Mouse (Mus musculus) right cerebral cortex, postnatal 14 days (tissue): ENCODE data around the gene Akr1c14.
"Not testable (repeated sequence)": the region's sequence is repeated elsewhere in the genome, so short reads cannot be mapped to it uniquely, and the experiment has no call there.

Experiments
- DNase-seq: peaks from one replicate; pipeline ENCODE4 v3.0.0; 2022

Akr1c14 gene

DNA sequence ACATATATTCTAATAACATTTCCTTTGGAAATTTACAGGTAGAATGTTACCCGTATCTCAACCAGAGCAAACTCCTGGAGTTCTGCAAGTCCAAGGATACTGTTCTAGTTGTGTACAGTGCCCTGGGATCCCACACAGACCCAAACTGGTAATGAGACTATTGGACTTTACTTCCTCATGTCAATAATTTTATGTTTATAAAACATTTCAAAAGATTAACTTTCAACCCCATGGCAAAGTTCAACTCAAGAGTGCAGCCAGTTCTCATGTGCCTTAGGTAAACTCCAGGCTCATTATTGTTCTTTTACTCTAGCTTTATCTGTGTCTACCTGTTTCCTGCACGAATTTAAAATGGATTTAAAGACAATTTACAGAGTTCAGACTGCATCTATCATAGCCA lies at the start of gene Akr1c14:
Gene Akr1c14 (plus strand): TSS at position 293 of the 400 bp plus-strand sequence.
- no peak for DNase-seq

DNA sequence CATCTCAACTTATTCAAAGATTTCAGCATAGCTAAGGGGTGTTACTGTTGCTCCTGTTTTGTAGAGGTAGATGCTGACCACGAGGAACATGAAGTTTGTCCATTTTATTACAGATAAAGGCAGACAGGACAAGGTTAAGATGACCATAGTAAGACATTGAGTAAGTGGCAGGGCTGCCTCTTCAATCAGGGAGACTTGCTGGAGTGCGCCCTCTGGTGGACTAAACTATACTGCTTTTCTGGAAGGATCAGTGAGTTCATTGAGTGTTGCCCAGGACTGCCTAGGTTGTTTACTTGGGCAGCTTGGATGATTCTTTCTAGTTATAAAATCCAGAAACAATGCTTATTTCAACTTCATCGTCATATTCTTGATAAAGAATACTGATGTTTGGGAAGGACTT lies 47.1 kb upstream of the Akr1c14 start:
- DNase-seq, result peak; percentile 75

DNA sequence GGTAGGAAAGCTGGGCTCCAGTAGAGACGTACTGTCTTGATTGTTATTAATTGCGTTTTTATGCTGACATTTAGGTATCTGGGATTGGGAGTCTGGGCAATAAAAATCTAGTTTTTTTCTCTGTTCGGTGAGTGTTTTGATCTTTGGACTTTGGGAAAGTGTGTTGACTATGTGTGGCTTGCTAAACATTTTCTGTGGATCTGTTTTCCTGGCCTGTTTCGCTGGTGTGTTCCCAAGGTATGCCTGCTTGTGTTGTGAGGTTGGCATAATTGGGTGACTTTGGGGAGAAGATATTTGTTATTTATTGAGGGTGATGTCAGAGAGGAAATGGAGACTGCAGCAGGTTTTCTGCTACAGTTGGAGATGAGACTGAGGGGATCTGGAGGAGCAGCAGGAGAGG lies 38.0 kb upstream of the Akr1c14 start:
- no peak for DNase-seq

DNA sequence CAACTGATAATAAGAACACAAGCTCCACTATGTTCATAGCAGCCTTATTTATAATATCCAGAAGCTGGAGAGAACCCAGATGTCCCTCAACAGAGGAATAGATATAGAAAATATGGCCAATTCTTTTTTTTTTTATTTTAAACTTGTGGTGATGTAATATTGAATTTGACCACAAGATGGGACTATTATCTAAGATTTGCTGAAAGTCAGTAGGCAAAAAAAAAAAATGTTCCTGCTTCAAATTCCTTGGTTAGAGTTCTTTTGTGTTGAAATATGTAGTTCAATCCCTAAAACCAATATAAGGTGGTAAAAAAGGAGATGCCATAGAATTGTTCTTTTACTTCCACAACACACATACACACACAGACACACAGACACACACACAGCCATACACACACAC lies 35.0 kb upstream of the Akr1c14 start:
- DNase-seq, result no peak

DNA sequence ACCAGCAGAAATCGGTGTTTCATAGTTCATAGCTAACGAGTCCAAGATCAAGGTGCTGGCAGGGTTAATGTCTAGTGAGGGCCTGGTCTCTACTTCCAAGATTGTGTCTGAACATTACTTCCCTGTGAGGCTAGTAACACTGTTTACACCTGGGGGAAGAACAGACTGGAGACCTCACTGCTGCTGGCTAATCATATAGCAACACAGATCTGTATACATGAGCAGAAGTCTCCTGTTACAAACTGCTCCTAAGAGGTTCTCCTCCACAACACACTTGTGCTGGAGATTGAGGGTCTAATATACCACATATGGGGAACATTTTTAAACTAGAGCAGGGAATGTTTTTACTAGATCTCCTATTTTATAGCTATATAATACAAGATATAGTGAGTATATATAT lies 18.9 kb upstream of the Akr1c14 start:
- no peak for DNase-seq

DNA sequence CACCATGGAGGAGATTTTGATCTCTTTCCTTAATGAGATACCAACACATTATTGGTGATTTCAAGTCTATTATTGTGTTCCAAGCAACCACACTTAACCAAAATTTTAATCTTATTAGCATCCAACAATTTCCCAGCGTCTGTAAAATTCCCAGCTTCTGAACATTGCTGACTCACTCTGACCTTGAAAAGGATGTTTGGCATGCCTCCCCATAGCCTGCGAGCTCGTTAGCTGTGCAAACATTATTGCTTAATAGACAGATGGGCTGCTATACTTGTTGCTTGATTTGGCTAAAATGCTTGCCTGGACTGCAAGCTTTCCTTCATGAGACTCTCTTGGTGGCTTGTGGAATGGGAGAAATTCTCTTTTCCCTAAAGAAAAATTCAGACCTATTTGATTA lies 16.3 kb upstream of the Akr1c14 start:
- DNase-seq, result no peak

DNA sequence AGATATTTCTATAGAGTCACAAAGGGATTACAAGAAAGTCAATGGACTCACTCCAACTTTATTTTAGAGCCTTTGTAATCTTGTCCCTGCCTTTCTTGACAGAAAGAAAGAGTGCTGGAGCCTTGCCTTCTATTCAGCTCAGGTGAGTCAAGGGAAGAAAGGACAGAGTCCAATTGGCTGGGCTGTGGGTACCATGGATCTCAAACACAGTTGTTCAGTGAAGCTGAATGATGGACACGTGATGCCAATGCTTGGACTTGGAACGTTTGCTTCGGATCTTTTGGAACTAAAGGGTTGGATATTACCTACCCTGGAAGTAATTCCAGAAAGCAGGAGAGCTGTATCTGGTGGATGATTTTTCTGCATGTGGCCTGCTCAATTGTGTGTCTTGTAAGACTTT lies 13.8 kb upstream of the Akr1c14 start:
- DNase-seq, result no peak

DNA sequence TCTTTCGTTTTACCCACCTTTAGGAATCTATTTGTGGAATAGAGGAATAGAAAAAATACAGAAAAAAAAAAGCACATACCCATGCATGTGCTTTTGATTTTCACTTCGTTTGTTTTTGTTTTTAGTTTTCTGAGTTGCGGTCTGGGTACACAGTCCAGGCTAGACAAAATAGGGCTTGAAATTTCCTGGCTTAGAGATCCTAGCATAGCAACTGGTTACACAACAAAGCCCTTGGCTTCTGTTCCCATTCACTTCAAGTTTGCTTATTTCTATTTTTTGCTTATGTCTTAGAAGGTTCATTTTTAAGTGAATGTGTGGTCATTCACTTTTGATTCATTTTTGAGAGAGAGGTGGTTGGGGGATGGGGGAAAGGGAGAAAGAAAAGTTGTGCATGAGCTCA lies 2.7 kb upstream of the Akr1c14 start:
- no peak for DNase-seq

DNA sequence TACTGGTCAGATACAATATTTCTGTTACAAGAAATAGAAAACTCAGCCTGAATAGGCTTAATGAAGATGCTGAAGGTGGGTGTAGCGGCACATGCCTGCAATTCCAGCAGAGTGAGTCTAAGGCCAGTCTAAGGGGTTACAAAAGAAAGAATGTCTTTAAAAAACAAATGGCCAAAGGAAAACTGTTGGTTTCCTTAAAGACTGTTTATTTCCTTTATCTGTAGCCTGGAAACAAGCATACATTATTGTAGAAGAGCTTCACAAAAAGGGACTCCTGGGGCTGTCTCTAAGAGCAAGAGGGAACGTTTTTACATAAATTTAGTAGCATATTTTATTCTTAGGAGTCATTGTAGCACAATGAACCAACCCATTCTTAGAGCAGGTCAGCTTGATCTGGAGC lies 2.0 kb upstream of the Akr1c14 start:
- no peak for DNase-seq

DNA sequence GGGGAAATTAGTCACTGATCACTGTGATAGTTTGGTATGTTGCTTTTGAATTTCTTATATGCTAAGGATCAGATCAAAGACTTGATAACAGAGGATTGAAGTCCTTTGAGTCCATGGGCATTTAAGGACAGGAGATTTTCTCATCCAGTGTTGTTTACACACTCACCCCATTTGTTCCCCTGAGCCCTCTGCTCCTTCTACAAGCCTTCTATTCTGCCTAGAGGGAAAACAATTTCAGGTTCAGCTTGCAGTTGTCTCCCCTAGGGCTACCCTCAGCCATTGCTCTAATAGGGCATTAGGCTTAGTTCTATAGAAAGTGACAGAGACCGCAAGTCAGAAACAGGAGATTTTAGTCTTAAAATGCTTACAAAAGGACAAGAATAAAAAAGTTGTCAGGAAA lies 585 bp upstream of the Akr1c14 start:
- DNase-seq, result no peak

DNA sequence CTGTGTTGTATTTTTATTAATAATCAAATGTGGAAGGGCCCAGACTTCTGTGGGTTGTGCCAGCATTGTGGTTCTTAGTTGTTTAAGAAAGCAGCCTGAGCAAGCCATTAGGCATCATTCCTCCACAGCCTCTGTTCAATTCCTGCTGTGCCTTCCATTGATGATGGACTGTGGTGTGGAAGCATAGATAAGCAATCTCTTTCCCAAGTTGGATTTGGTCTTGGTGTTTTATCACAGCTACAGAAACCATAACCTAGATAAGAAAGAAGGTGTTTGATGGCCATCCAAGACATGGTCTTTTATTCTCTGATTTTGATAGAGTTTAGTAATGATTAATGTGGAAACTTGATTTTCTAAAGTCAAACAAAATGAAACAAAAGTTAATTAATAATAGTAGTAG lies 844 bp downstream of the Akr1c14 start:
- DNase-seq, result no peak

DNA sequence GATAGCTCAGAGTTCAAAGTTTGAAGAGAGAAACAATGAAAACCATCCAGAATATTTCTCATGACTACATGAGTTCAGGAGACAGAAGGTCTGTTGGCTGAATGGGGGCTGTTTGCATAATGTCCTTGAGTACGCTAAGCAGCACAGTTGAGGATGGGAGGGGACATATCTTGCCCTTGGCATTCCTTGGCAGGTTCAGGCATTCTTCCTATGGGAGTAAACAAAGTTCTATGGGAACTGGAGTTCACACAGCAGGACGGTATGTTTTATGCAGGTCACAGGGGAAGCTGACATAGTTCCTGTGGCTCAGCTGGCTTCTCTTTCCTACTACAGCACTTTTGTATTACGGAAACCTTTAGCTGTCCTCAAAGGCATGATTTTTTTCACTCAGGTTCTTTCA lies 6.6 kb downstream of the Akr1c14 start:
- no peak for DNase-seq

DNA sequence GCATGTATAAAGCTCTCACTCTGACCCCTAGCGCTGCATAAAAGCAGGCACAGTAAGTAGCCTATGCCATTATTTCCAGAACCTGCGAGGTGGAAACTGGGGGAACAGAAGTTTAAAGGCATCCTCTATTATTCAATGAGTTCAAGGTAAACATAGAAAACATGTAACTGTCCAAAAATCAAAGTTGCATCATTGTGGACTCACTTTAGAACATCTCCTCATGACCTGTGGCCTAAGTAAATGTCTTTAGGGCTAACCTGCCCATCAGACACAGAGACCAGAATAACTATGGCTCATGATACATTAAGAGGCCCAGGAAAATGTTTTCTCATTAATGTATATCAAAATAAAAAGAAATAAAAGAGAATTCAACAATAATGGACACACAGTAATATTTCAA lies 7.4 kb downstream of the Akr1c14 start:
- no peak for DNase-seq

DNA sequence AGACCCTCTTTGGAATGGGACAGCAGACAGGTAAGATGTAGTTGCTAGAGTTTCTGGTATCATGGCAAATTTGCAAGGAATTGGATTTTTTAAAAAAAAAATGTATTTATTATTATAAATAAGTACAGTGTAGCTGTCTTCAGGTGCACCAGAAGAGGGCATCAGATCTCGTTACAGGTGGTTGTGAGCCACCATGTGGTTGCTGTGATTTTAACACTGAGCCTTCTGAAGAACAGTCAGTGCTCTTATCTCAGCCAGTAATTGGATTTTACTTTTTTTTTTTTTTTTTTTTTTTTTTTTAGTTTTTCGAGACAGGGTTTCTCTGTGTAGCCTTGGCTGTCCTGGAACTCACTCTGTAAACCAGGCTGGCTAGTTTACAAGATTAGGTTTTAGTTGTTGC lies 9.4 kb downstream of the Akr1c14 start:
- not testable (repeated sequence) for DNase-seq

DNA sequence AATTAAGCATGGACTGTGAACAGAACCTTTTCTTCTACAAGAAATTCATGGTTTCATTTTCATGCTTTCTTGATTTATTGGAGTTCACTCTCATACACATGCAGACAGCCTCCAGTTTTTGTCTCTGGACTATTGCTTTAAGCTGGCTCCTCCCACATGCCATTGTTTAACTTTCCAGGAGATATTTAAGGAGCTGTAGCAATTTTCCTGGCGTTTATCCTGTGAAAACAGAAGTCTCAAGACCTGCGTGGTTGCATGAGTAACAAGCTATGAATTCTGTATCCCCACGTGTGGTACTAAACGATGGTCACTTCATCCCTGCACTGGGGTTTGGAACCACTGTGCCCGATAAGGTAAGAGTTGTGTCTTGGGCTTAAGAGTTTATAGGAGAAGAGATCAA lies 10.6 kb downstream of the Akr1c14 start:
- no peak for DNase-seq

DNA sequence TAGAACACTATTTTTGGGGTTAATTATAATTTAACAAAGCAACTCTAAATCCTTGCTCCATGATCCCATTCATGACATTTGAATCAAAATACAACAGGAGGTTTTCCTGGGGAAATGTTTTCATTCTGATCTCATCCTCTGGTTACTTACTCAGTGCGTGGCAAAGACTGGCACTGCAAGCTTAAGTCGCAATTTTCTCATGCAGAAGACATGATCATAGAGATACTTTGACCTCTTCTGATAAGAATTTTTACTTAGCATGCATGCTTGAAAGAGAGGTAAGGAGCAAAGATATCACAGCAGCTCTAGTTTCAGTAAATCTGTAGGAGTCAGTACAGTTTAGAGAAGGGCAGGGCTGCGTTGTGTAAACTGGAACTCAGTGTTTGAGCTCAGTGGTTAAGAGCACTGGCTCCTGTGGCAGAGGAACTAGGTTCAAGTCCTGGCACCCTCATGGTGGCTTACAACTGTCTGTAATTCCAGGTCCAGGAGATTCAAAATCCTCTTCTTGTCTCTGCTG lies 11.5 kb downstream of the Akr1c14 start:
- DNase-seq, result no peak

DNA sequence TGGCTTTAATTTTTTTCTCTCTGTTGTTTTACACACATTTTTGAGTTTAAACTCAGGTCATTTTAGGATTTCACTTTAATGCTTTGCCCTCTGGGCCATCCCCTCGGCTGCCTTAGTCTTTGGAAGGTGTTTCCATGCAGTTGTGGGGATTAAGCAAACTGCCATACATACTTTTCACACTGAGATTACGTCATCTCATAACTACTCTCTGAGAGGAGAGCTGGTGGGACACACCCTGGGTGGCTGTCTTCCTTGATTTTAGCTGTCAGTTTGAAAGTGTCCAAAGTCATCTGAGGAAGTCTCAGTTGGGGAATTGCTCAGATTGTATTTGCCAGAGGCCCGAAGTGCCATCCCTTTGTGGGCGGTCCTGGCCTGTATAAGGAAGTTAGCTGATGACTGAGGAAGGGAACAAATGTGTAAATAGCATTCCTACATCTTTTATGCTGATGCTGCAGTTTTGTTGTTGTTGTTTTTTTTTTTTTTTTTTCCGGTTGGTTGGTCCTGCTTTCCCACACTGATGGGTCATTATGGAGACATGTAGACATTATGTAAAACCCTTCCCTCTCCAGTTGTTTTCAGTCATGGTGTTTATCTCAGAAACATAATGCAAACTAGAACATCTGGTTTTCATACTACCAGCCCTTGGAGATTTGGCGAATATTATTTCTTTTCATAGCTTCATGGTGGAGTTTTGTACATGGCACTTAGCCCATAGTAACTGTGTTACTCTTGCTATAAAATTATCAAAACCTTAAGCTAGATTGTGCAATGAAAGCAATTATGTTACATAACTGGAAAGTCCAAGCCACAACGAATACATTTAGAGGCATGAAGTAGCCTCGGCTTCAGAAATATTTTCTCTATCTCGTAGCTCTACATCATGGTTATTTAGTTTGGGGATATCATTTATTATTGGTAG lies 28.0 kb downstream of the Akr1c14 start:
- no peak for DNase-seq

DNA sequence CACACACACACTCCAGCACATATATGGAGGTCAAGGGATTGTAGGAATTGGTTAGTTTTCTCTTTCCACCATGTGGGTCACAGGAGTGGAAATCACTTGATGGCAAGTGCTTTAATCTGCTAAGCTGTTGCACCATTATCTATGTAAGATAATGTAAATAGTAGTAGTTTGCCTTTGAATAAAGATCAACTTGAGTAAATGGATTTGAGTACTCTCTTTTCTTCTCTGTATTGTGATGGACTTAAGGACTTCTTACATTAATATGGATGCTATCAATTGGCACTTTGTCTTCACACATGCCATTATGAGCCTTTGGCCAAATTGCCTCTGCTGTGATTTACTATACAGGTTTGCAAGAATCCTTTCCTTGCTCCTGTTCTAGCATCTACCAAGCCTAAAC lies 31.1 kb downstream of the Akr1c14 start:
- no peak for DNase-seq

DNA sequence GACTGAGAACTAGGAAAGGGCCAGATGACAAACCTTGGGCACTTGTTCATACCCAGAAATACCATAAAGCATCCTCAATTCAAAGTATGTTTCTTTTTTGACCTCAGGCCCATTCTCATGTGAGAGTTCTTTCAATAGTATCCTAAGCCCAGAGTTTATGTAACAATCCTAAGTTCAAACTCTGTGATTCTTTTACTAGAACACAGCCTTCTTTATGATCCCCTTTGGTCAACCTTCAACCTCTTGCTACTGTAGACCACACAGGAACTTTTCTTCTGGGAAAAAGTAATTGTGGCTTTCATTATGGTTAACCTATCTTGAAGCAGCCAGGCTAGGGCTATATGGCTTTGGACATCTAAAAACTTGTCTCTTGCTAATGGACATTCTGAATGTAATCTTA lies 52.9 kb downstream of the Akr1c14 start:
- no peak for DNase-seq

DNA sequence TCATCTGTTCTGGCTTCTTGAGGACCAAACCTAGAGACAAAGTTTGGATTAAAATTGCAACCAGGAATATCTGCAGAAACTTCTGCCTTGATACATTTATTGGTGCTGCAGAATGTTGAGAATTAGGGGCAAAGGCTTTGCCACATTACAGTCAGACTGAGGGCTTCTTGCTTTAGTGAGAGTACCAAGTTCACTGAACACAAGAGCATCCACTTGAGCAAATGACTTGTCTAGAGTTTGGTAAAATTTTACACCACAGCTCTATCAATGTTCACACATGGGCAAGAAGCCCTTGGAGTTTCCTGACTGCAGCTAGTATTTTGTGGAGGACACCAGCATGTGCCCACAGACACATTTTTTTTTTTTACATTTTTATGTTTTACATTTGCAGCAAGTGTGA lies 53.9 kb downstream of the Akr1c14 start:
- DNase-seq, result no peak

DNA sequence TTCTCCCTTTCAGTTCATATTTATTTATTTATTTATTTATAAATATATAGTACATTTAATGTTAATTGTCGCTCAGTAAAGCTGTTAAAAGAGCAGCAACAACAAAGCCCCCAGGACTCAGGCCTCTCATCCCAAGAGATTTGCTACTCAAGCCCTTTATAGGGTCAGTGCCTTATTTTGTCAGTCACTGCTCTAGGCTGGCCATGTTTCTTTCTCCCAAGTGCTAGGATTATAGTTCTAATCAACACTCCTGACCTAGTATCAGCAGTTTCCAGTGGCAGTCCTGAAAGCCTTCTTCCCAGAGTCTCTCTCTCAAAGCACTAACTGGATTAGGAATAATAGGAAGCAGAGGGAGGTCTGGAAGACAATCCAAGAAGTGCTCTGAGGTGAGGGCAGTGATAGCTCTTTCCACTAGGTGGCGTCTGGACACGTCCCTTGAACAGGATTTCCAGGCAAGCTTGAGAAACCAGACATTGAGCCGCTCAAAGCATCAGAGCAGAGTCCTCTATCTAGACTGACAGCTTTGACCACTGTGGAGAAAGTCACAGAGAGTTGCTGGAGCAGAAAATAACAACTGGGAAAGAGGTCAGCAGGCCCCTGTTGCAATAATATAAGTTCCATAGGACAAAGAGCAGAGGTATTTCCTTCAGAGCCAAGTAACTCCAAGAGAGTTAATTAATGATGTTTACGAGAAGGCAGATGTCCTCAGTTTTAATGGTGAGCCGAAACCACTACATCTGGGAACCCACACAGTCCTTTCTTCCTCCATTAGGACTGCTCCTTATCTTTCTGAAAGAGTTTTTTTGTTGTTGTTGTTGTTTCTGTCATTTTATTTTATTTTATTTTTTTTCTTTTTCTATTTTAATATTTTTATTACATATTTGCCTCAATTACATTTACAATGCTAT lies 61.7 kb downstream of the Akr1c14 start:
- DNase-seq, result peak; percentile 59

DNA sequence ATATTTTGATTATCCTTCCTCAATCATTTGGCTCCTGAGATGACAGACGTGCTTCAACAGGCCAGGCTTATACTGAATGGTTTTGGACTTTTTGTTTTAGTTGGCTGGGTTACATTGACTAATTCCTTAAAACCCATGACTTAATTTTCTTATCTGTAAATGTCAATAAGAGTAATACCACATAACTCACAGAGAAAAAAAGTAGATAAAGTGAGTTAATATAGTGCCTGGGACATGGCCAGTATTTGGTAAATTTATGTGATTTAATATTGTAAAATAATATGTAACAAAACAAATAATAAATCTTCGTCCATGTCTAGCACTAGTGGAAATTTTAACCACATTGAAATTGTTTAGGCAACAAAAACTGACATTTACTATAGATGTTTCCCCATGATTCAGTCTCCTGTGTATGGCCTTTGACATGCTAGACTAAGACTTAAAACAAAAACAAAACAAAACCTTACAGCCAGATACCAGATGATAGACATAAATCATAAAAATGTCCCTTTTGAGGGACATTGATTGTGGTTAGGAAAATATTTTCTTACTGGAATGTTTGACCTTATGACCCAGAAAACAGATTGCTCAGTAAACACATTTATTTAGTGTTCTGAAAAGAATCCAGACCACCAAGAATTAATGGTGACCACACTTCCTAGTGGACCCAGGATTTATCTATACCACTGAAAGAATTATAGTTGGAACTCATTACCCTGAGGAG lies 70.5 kb downstream of the Akr1c14 start:
- DNase-seq, result no peak

DNA sequence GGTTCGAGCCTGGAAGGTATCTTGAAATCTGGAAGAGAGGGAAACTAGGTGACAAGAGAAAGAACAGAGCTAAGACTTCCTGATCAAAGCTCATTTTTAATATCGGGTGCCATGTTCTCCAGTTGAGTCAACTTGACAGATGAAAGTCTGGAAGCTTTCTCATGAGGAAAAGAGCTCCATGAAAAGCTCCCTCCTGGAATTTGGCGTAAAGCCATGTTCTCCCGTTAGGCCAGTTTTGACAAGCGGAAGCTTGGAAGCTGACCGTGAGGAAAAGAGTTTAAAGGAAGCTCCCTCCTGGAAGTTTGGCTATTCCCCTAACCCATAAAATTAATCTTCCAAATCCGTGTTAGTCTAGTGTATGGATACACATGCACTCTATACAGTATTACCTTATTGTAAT lies 74.3 kb downstream of the Akr1c14 start:
- DNase-seq, result no peak
